Mouse (Mus musculus) A20 (cell line): ENCODE data around the gene Vps45.
"Not testable (repeated sequence)": the region's sequence is repeated elsewhere in the genome, so short reads cannot be mapped to it uniquely, and the experiment has no call there.

Source experiments
- DNase-seq: peaks from one replicate; pipeline ENCODE4 v3.0.0-alpha.2; 2011; ENCODE audit warnings: low read depth, low spot score

Gene Vps45

DNA sequence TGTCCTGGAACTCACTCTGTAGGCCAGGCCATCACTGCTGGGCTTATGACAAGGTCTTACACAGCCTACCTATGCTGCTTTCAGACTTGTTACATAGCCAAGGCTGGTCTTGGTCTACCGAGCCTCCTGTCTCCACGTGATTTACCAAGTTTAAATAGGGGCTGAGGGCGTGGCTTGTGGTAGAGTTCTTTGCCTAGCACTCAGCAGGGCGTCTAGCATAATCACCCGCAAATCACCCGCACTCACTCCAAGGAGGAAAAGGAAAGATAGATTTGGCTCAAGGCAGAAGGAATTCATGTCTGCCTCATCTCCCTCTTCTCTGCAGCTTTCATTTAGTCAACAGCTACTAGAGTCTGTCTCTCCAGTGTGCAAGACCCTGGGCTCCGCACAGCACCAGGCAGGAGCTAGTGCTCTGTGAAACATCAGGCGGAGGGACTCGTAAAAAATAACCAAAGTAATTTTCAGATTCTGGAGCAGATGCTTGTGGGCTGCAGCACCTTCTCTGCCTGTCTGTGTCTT, 61.0 kb downstream of the Vps45 start:
- DNase-seq = peak; percentile 85

DNA sequence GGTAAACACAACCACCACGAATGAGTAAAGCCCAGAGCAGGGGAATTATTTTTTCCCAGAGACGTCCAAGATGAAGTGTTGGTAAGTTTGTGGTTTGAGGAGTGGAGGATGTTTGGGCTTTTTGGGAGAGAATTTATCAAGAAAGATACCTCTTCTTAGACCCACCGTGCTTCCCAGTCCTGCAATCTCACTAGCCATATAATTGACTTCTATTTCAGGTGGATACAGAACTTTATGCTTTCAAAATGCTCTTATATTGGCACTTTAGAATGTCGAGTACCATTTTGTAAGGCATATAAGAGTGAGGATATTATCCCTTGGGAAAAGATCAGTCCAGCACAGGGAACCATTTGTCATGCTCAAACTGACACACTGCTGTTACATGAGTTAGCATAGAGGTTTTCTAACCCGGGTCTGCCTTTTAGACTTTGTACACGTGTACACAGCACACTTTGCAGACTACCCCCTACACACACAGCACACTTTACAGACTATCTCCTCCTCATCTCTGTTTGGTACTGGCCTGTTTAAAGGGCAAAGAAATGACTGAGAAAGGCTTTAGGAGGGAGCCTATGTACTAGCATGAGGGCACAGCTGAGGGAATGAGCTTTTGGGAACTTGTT, 61.7 kb downstream of the Vps45 start:
- DNase-seq = peak; percentile 50

DNA sequence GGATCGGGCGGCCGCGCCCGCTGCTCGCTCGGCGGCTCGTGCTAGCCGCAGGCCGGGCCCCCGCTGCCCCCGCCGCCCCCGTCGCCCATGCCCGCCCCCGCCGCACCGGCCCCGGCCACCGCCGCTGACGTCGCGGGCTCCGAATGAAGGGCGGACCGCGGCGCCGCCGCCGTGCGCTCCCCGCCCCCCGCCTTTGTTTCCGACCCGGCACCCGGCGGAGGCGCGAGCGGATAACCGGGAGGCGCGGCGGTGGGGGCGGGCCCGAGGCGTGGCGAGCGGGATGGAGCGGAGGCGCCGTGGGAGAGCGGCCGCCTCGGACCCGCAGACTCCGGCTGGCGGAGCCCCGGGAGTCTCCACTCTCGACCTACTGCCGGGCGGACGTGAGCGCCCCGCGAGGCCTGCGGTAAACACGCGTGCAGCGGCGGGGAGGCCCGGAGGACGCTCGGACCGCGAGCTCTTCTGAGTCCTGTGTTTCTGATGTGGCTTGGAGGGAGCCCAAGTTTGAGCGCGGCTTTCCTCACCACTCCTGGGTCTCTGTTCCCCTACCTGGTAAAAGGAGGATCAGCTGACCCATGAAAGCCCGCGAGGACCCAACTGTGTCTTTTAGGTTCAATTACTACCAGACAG, 62.4 kb downstream of the Vps45 start, which contains the start of gene Plekho1:
TSS of gene Plekho1 (minus strand) at position 200 of the 627 bp plus-strand sequence.
- peak; percentile 74 for DNase-seq

DNA sequence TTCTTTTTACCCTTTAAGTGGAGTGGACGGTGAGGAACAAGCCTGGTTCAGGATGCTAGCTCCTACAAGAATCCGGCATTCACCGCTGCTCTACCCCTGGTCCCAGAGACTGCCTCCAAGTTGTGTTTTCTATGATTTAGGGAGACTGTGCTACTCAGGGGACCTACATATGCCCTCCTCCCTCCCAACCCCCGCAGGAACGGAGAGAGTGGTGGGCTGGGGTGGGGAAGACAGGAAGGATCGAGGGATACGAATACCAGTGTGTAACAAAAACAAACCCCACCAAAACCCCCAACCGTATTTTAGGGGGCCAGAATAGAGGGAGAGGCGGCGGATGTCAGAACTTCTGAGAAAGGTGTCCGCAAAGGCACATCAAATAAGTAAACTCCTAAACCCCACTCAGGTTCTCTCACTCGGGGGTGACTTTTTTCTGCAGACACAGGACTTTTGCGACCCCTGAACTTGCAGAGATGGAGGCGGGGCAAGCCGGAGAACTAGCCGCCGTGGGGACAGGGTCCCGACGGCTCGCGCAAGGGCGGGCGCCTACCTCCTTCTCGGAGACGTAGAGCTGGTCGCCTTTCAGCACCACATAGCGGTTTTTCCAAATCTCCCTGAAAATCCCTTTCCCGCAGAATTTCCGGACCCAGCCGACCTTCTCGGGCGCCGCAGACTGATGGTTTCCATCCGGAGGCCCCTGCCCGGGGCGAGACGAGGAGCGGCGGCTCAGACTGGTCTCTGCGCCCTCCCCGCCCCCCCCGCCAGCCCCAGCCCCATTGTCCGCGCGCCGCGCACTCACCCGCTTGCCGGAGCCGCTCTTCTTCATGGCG, 63.1 kb downstream of the Vps45 start:
- peak; percentile 69 for DNase-seq

DNA sequence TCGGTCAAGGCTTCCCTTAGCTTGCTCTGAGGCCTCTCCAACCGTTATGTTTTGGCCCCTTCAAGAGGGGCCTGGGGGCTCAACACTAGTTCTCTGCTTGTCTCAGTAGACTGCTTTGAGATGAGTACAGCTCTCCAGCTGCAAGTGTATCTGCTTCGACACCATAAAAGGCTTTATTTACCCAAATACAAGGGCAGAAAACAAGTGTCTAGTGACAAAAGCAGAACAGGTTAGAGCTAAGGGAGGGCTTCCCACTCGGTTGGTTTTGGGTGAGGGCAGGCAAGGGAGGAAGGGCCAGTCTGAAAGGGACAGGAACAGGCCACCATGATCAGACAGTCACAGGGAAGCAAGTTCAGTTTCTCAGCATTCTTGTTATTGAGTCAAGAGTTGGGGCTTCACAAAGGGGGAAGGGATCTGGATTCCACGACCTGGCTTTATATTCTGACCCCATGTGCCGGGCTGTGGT, 63.9 kb downstream of the Vps45 start:
- DNase-seq = peak; percentile 81

DNA sequence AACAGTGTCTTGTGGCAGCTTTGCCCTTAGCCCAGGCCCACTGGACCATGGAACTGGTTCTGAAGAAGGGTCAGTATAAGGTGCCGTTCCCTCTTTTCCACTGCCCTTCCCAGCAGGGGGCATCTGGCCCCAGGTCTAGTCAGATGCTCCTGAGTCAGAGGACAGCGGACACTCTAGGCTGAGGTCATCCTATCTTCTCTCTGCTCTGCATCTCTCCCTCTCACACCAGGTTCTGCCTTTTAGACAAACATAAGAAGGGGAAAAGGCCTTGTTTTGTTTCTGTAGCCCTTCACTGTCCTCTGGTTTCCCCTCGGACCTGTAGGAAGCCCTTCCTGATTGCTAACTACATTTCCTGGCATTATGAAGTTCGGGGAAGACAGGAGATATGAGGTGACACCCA, 64.4 kb downstream of the Vps45 start:
- peak; percentile 80 for DNase-seq

DNA sequence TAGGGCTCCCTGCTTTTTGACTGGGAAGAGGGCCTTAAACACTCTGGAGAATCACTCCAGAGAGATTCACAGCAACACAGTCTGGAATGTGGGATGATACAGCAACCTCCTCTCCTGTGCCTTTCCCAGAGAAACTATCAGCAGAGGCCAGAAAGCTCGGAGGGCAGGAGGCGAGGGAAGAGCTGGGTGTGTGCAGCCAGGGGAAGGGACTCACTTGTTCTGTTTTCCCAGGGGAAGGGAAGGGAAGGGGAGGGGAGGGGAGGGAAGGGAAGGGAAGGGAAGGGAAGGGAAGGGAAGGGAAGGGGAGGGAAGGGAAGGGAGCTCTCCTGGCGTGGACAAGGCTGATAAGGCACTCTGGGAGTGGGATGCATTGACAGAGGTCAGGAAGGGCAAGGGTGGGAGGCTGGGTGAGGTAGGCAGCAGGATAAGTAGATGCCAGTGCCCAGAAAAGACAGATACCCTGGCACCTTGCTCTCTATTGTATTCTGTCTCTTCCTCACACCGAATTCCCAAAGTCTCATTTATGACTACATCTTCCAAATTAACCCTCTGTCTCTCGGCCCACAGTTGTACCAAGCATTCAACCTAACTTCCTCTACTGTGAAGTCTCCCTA, 65.2 kb downstream of the Vps45 start:
- DNase-seq = no peak

DNA sequence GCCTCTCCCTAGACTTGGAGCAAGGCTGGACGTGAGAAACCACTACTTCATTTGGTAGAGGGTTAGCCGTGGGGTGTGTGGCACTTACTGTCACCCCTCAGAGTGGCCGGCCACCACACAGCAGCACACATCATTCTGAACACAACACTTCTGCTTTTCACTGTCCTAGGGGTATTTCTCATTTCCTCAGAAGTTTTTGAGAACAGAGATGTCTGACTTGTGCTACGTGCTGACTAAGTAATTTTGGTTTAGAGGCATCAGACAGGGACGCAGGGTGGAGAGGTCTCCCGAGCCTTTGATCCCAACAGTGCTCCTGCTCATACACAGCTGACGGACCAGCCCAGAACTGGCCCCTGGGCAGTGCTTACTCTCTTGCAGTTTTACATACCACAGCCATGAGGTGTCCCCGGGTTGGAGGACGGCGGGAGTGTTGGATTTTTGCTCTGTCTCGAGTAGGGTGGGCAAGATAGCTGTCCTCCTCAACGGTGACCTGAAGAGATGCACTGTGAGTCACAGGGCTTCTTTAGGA, 67.8 kb downstream of the Vps45 start:
- DNase-seq = peak; percentile 80

DNA sequence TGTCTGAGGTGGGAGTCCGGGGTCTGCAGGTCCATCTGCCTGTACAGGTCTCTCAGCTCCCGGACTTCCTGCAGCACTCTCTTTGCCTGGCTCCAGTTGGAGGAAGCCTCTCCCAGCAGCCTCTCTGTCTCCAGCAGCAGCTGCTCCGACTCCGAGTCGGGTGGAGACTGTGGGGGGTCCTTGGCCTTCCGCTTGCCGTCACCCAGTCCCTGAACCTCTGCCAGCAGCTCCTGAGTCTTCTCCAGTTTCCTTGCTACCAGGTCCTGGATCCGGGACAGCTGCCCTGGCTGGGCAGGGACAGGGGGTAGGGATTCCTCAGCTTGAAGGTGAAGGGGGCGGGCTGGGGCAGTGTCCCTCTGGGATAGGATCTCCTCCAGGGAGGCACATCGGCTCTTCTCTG, 69.3 kb downstream of the Vps45 start:
- DNase-seq = no peak

DNA sequence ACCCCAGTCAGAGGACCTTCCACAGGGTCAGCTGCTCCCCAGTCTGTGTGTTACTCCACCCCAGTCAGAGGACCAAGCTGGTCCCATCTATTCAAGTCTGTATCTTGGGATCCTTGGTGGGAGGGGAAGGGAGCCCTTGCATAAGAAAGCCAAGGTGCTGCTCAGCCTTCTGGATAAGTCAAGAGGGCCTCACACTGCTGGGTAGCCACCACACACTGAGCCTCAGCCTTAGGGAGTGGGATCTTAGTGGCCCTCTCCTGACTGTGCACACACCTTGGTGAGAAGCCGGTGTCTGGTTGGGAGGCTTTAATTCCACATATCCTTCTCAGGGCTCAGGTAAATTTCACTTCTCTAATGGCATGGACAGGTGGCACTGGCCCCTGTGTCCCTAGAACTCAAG, 70.1 kb downstream of the Vps45 start:
- DNase-seq = peak; percentile 76

DNA sequence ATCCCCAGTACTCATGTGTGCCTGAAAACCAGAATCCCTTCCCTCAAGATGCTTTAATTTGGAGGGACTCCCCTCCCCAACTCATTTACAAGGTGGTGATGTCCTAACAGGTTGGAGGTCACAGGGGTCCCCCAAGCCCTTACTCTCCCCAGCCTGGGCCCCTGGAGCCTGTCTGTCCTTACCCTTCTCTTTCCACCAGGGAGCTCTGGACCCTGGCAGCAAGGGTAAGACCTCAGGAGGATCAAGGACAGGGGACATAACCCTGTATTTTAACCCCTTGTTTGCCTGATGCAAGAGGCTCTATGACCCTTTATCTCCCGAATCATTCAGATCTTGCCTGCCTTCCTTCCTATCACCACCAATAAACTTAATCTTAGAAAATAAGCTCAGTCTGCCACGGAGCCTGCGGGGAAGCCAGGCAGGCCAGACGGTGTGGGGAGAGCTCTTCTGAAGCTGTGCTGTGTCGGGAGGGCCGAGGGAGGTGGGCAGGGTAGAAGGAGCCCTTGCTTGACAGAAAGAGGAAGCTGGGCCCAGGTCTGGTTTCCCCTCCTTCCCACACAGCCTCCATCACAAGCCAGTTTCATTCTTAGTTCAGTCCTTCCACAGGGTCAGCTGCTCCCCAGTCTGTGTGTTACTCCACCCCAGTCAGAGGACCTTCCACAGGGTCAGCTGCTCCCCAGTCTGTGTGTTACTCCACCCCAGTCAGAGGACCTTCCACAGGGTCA, 70.7 kb downstream of the Vps45 start:
- DNase-seq = peak; percentile 93

DNA sequence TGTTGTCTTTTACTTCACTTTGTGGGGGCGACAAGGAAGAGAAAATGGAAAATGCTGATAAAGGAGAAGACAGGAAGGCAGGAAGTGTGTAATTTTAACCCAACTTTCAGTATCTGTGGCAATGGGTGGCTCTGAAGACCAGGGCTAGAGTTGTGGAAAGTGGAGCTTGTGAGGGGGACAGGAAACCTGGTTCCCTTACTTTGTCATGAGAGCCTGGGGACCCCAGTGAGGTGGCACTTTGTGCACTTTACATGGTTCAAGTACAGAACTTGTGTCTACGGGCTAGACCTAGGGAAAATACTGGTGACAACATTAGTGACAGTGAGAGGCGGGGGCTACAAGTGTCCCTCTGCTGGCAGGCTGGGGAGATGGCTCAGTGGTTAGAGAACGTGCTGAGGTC, 71.3 kb downstream of the Vps45 start:
- peak; percentile 71 for DNase-seq

DNA sequence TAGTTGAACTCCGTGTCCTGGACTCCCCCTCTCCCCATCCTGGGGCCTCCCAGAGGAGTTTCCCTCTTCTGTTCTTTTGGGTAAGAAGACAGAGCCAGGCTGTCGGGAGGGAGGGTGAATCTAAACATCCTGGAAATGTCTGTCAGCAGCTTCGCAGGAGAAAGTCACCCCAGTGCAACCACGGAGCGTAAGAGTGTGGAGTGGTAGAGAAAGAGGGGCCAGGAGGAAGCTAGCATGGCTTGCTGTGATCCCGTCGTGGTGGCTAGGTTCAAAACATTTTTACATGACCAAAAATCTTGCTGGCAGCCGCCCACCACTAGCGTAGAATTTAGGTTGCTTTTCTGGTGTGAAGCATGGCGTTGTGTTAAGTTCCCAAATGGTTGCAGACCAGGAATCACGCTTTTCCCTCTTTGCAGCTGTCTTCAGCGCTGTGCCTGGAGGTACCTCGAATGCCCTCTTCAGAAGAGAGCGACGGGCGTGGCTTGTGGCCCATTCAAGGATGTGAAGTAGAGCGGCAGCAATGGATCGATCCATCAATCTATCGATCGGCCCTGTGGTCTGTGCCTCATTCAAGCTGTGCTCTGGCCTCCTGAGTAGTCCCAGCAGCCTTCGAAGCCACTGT, 72.2 kb downstream of the Vps45 start:
- peak; percentile 87 for DNase-seq

DNA sequence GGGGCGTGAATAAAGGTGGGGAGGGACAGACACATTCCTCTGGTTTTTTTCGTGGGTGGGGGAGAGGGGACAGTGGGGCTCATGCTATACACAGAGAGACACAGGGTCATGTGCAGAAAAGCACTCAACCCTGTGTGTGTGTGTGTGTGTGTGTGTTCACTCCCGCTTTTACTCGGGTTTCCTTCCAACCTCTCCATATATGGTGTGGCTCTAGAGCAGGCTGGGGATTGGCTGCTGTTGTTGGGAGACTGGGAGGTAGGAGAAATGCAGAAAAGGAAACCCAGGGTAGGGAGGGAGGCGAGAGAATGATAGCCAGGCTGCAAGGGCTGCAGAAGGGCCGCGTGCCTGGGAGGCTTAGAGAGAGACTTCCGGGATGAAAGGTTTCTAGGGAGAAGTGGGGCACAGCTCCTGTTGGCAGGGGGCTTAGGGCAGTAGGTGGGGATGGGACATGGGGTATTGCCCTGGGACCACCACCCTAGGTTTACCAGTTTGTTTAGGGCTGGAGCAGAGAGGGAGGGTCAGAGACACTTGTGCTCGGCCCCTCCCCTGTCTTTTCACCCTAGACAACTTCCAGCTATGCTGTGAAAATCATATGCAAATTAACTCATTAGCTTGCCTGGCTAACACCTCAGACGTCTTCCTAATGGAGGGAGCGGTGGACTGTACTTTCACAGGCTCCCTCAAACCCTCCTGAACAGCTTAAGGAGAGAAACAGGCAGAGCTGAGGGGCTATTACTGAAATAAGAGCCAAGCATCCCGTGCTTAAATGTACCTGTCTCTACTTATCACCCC, 72.9 kb downstream of the Vps45 start:
- peak; percentile 85 for DNase-seq

DNA sequence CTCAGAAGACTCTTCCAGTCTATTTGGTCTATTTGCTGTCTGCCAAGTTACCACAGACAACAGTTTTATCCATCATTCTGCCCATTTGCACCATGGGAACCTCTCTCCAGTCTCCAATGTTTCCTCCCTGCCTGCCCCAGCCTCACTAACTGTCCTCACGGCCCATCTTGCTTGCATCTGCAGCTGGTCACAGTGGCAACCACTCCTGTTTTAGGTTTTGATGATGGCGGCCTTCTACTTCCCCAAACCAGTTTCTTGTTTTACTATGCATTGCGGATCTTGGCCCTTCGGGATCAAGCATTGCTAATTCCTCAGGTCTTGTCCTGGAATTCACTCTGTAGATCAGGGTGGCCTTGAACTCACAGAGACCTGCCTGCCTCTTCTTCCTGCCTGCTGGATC, 76.1 kb downstream of the Vps45 start:
- DNase-seq = peak; percentile 85

DNA sequence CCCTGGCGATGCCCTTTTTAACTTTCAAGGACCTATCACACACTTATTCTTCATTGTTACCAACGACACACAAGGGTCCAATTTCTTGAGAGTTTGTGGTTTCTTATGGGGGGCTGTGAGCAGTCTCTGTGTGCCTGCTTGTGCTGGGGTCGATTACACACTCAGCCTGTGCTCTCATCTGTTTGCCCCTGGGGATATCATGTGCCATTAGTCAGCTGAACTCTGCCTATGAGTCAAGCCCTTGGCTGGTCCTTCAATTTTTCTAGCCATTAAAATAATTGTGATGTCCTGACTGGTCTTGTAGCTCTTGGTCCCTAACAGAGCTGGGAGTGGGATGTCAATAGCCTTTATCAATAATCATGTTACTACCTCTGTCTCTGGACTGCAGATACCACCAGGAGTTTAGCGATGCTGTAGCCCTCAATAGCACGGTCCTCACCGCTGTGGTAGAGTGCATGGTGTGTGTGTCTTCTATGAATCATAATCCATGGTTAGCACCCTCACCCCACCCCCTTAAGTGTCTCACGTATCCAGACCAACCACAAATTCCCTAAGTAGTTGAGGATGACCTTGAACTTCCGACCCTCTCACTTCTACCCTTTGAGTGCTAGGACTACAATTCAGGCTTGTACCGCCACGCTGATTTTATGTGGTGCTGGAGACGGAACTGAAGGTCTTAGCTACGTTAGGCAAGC, 77.8 kb downstream of the Vps45 start:
- no peak for DNase-seq

DNA sequence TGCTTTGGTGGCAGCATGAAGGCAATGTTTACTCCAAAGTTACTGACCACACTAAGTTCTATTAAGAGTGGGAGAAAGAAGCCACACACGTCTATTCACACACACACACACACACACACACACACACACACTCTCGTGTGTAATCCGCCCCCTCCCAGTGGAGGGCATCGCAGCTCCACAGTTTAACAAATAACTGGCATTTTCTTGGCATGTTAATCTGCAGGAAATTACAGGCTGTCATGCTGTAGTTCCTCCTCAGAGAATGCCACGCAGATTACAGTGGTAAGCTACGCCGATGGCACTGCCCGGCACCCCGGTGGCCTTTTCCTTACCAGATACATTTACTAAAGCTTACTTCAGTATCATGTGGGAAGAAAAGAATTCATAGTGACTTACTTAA, 80.0 kb downstream of the Vps45 start:
- DNase-seq = no peak

DNA sequence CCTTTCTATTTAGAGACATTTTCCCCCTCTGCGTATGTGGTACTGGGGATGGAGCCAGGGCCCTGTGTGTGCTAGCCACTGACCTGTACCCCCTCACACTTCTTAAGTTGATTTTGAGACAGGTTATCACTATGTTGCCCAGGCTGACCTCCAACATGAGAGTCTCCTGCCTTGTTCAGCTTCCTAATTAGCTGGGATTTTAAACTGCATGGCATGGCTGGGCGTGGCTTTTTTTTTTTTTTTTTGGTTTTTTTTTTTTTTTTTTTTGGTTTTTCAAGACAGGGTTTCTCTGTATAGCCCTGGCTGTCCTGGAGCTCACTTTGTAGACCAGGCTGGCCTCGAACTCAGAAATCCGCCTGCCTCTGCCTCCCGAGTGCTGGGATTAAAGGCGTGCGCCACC, 80.7 kb downstream of the Vps45 start:
- DNase-seq = not testable (repeated sequence)

DNA sequence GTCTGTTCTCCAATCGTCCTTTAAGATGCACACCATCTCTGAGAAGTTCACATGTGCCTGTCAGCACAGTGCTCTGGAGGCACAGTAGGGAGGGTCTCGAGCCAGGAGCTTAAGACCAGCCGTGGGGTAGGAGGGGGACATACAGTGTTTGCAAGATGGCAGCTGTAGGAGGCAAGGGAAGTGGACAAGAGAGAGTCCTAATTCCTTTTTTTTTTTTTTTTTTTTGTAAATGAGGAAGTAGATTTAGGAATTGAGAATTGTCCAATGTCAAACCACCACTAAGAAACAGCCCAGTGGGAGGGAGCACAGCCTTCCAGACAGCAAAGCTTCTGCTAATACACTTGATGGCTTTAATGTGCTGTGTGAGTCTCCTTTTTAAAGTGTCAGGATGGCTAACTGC, 81.2 kb downstream of the Vps45 start:
- no peak for DNase-seq
